In the genomic region with DNA sequence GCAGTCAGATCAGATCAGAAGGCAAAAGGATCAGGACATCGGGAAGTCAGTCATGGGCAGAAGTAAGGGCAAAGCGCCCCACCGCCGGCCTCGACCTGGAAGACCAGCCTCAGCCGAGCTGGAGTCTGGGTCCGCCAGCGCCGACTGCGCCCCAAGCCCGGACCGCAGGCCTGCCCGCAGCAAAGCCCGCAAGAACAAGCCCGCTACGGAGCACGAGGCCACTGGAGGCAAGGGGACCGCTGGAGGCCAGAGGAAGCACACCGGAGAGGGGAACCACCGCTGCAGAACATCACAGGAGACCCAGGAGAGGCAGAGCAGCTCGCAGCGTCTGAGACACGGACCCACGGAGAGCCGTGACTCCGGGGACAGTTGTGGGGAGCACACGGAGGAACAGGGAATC, we compare ENCODE assay signal across 10 mouse cellular contexts. TPM values are rescaled to one million over a fixed set of nuclear protein-coding genes. Genes with fewer than 3 reads are reported as not detected.
DNase-seq lines count a peak whose midpoint lies in the region; ATAC-seq and TF ChIP-seq lines count a peak whose summit lies in the region.
"Had no signal": no experiment of that assay in that cellular context is flagged by ENCODE, and none has a peak within 500 bp of the region (broad histone marks: within the 10 kb centered on the region; RNA-seq: fewer than 3 reads in every experiment).

A gene (plus strand): TSS at position 53 of the 400 bp plus-strand sequence.

- DNase-seq in heart, adult 2 months: no peak
- DNase-seq in heart, postnatal 4 days: no peak
- no peak for DNase-seq in CH12.LX (ENCODE audit: extremely low read depth)
- DNase-seq in gonadal fat pad, adult 2 months (ENCODE audit: low read depth): no peak
- no peak for DNase-seq in liver, postnatal 0 days
- no peak for DNase-seq in left cerebral cortex, postnatal 4 days
- DNase-seq in left cerebral cortex, adult 9 months (ENCODE audit: low spot score in 2 of 2): no peak
- DNase-seq in cerebellum, postnatal 4 days (ENCODE audit: low spot score in 2 of 2): no peak
- DNase-seq: cerebellum, adult 11-12 months had no signal

- H3K9me3 ChIP-seq in CH12.LX (replicated peaks; ENCODE audit: low read length): no peaks in the 10 kb centered on the region
- no peaks in the 10 kb centered on the region for H3K9me3 ChIP-seq in liver, postnatal 0 days (ENCODE audit: low read length)

- peak within 1 kb of the TSS; percentile 46 for H3K4me3 ChIP-seq in heart, adult 2 months
- no peak within 1 kb of the TSS for H3K4me3 ChIP-seq in CH12.LX (replicated peaks in 1 of 3; ENCODE audit: low read depth in 2 of 3, low read length in 2 of 3, poor library complexity in 1 of 3)
- H3K4me3 ChIP-seq in liver, postnatal 0 days (ENCODE audit: low read depth, low read length): peak within 1 kb of the TSS; percentile 34

- no peaks in the 10 kb centered on the region for H3K36me3 ChIP-seq in heart, adult 2 months (ENCODE audit: control insufficient read depth, insufficient read depth, low read length)
- peaks cover 14 to 24% of the 10 kb centered on the region in 2 experiments for H3K36me3 ChIP-seq in CH12.LX (replicated peaks in 1 of 2; ENCODE audit: control insufficient read depth in 1 of 2, insufficient read depth in 1 of 2, low read length in 1 of 2)
- H3K36me3 ChIP-seq in liver, postnatal 0 days (replicated peaks; ENCODE audit: insufficient read depth, low read length): peaks cover 9% of the 10 kb centered on the region

- H3K9ac ChIP-seq in heart, adult 2 months (ENCODE audit: low read depth, low read length): peak within 1 kb of the TSS; percentile 77
- H3K9ac ChIP-seq in CH12.LX (ENCODE audit: insufficient read depth, low read depth): no peak within 1 kb of the TSS
- peak within 1 kb of the TSS; percentile 46 for H3K9ac ChIP-seq in liver, postnatal 0 days (replicated peaks)

- peak within 1 kb of the TSS; percentile 64; the same call in 1 of the 2 replicates for H3K4me2 ChIP-seq in CH12.LX (ENCODE audit: insufficient read depth, low read depth, poor library complexity, severe bottlenecking)
- peak within 1 kb of the TSS; percentile 65 for H3K4me2 ChIP-seq in liver, postnatal 0 days (ENCODE audit: low read depth, low read length)

- in situ Hi-C loops in CH12.LX (cut with MboI; ENCODE audit: low pct_ligation_motif_present, low pct_unique_long_range_greater_than_20kb, low sequenced_read_pairs): no loop called here

- H3K27me3 ChIP-seq in heart, adult 2 months (ENCODE audit: control insufficient read depth, insufficient read depth, low read length): peaks cover 11% of the 10 kb centered on the region
- H3K27me3 ChIP-seq in CH12.LX (replicated peaks): peaks cover 43% of the 10 kb centered on the region
- peaks cover 35% of the 10 kb centered on the region for H3K27me3 ChIP-seq in liver, postnatal 0 days (ENCODE audit: insufficient read depth, low read length)

- TF ChIP-seq CTCF in heart, adult 2 months (IDR thresholded peaks at IDR 0.05): no peak
- no peak for TF ChIP-seq CTCF in CH12.LX (conservative IDR thresholded peaks at IDR 0.05 in 1 of 2, IDR thresholded peaks at IDR 0.05 in 1 of 2; ENCODE audit: low read depth in 2 of 2, low read length in 2 of 2)
- TF ChIP-seq CTCF in liver, postnatal 0 days (IDR thresholded peaks at IDR 0.05; ENCODE audit: low read depth): no peak

- no peak for ATAC-seq in liver, postnatal 0 days

- no peak for TF ChIP-seq RAD21 in CH12.LX (IDR thresholded peaks at IDR 0.05; ENCODE audit: low read depth, low read length)

- dilution Hi-C loops in CH12.LX (cut with MboI; ENCODE audit: extremely low pct_ligation_motif_present, extremely low pct_unique_long_range_greater_than_20kb, low sequenced_read_pairs): no loop called here

- WGBS in heart, adult 2 months: 30% methylated on average over 27 of the region's 27 CpGs
- WGBS in liver, postnatal 0 days (ENCODE audit: insufficient replicate concordance): 13% methylated on average over 27 of the region's 27 CpGs

- TF ChIP-seq EP300 in heart, adult 2 months (IDR thresholded peaks at IDR 0.05; ENCODE audit: insufficient read depth, low read depth, low read length): no peak
- no peak for TF ChIP-seq EP300 in CH12.LX (IDR thresholded peaks at IDR 0.05; ENCODE audit: low read length)
- TF ChIP-seq EP300 in liver, postnatal 0 days (IDR thresholded peaks at IDR 0.05; ENCODE audit: low read depth): no peak

- H3K4me1 ChIP-seq in heart, adult 2 months (ENCODE audit: control insufficient read depth, insufficient read depth, low read length): no peaks in the 10 kb centered on the region
- H3K4me1 ChIP-seq in CH12.LX (ENCODE audit: control insufficient read depth in 1 of 2, insufficient read depth in 2 of 2): peaks cover 3 to 4% of the 10 kb centered on the region in 2 experiments; a peak in 2 of 4 replicates
- peaks cover 13% of the 10 kb centered on the region for H3K4me1 ChIP-seq in liver, postnatal 0 days (ENCODE audit: insufficient read depth)

- no peaks in the 10 kb centered on the region for H3K79me2 ChIP-seq in heart, adult 2 months (replicated peaks; ENCODE audit: control insufficient read depth, insufficient read depth, low read length)
- no peaks in the 10 kb centered on the region for H3K79me2 ChIP-seq in CH12.LX (replicated peaks; ENCODE audit: control insufficient read depth, extremely low read depth, insufficient read depth, poor library complexity, severe bottlenecking)

- TF ChIP-seq POLR2A in heart, adult 2 months (IDR thresholded peaks at IDR 0.05; ENCODE audit: insufficient read depth, low read depth, low read length): no peak
- TF ChIP-seq POLR2A in CH12.LX (IDR thresholded peaks at IDR 0.05; ENCODE audit: low read depth, low read length): no peak

- intact Hi-C loops in heart, adult 2 months (cut with DNase I): loop anchor here (2.0 kb wide), 1 partner anchor 34 kb away; a partner anchor contains a TSS
- intact Hi-C loops in left cerebral cortex, postnatal 4 days (cut with DNase I): no loop called here

- H3K27ac ChIP-seq in heart, adult 2 months: no peak within 1 kb of the TSS
- no peak within 1 kb of the TSS for H3K27ac ChIP-seq in CH12.LX (ENCODE audit: insufficient read depth, low read depth)
- no peak within 1 kb of the TSS for H3K27ac ChIP-seq in liver, postnatal 0 days (ENCODE audit: low read depth)
- H3K27ac ChIP-seq: macrophage had no signal

TF ChIP-seq in CH12.LX, 34 proteins besides CTCF, POLR2A, EP300 and RAD21:
- TF ChIP-seq PAX5 (IDR thresholded peaks at IDR 0.05; ENCODE audit: low read length) (no peak), SMC3 (IDR thresholded peaks at IDR 0.05; ENCODE audit: low read depth, low read length) (no peak), RCOR1 (conservative IDR thresholded peaks at IDR 0.05; ENCODE audit: low read depth, low read length) (no peak), MAFK (IDR thresholded peaks at IDR 0.05; ENCODE audit: insufficient replicate concordance, low read length) (no peak), MYC (IDR thresholded peaks at IDR 0.05; ENCODE audit: low read depth, low read length) (no peak), BHLHE40 (IDR thresholded peaks at IDR 0.05; ENCODE audit: low read depth, low read length) (no peak), ZKSCAN1 (IDR thresholded peaks at IDR 0.05; ENCODE audit: borderline replicate concordance, low read depth, low read length) (no peak), NELFE (IDR thresholded peaks at IDR 0.05; ENCODE audit: low read depth, low read length) (no peak), JUN (IDR thresholded peaks at IDR 0.05; ENCODE audit: insufficient read depth, low read depth, low read length) (no peak), UBTF (IDR thresholded peaks at IDR 0.05; ENCODE audit: low read depth, low read length) (no peak), IRF4 (IDR thresholded peaks at IDR 0.05; ENCODE audit: low read depth, low read length) (no peak), GABPA (IDR thresholded peaks at IDR 0.05; ENCODE audit: insufficient replicate concordance, low read depth, low read length) (no peak), TBP (conservative IDR thresholded peaks at IDR 0.05; ENCODE audit: low read depth, low read length) (no peak), MAX (IDR thresholded peaks at IDR 0.05; ENCODE audit: low read length) (no peak), CHD1 (IDR thresholded peaks at IDR 0.05; ENCODE audit: low read depth, low read length) (no peak), NRF1 (IDR thresholded peaks at IDR 0.05; ENCODE audit: low read depth, low read length) (no peak), ELF1 (IDR thresholded peaks at IDR 0.05; ENCODE audit: low read depth, low read length) (no peak), SIN3A (IDR thresholded peaks at IDR 0.05; ENCODE audit: low read length) (no peak), TCF12 (IDR thresholded peaks at IDR 0.05; ENCODE audit: low read depth, low read length) (no peak), USF2 (conservative IDR thresholded peaks at IDR 0.05; ENCODE audit: low read depth, low read length) (no peak)

RNA-seq across cellular contexts. Expression of the gene that starts here (rescaled TPM):
- total RNA-seq in heart, adult 2 months (2021): under 1 TPM in 1 of 2 experiments, not detected in 1; 0.05 TPM
- 0.20 and 0.29 TPM in 2 replicates for polyA plus RNA-seq in heart, adult 2 months (2012; rRNA removed)
- under 1 TPM; 0.16 to 0.19 TPM for total RNA-seq in heart, postnatal 4 days (2021)
- total RNA-seq in CH12.LX (2012; rRNA removed) (0.17 and 0.21 TPM in 2 replicates), CH12.LX (2014; rRNA removed) (not detected in 2 replicates)
- polyA plus RNA-seq in CH12.LX (2012; ENCODE audit: insufficient read length, low read depth): 0.43 and 0.72 TPM in 2 replicates
- 13.1 and 22.6 TPM in 2 replicates for polyA plus RNA-seq in gonadal fat pad, adult 2 months (2012; rRNA removed)
- 2.4 and 2.7 TPM in 2 replicates for polyA plus RNA-seq in liver, postnatal 0 days (2015; fragmentation: Nextera tagmentation; extraction: Ambion mirVana)
- under 1 TPM in 1 of 2 experiments, not detected in 1; 0.28 TPM for total RNA-seq in left cerebral cortex, postnatal 4 days (2021)

Comparison
In these comparisons a context has a peak if more than half of its experiments do, and no peak if none do; other contexts are left out.
1. H3K4me3 ChIP-seq: peak in heart, adult 2 months (single experiment) and liver, postnatal 0 days (single experiment); none in CH12.LX (0 of 3).